Mouse (Mus musculus) thymus, postnatal 4 days (tissue): ENCODE data around the gene Bnip1.

ENCODE experiments used
- DNase-seq: peaks from one replicate; pipeline ENCODE4 v3.0.0; 2021

Bnip1 gene

DNA sequence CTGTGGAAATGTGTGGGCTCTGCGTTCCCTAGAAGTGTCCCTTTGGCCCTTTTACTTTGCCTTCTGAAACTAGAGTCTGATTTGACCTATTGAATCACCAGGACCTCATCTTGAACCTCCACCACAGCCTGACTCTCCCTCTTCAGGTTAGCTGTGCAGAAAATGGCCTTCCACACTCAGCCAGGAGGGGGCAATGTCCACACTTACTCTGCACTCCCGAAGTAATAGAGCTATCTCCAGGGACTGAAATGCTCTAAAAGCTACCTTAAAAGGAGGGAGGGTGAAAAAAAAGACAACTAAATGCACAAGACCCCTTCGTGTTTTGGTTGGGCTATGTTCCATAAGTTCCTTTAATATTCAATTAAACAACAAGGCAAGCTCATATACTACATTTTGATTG, 13.9 kb downstream of the Bnip1 start:
- DNase-seq: peak; percentile 69

DNA sequence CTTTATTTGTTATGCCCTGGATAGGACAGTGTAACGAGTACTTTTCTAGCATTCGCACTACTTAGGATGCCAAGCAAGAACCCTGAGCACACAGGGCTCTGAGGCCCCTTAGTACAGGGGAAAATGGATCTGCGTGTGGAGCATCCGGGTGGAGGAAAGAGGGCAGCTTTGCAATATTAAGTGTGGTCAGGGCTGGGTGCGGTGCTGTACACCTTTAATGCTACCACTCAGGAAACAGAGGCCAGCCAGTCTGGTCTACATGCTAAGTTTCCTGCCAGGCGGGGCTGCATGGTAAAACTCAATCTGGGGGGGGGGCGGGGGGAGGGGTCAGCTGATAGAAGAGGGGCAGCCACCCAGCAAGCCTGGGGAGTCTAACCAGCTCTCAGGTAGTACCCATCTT, 14.5 kb downstream of the Bnip1 start:
- no peak for DNase-seq

DNA sequence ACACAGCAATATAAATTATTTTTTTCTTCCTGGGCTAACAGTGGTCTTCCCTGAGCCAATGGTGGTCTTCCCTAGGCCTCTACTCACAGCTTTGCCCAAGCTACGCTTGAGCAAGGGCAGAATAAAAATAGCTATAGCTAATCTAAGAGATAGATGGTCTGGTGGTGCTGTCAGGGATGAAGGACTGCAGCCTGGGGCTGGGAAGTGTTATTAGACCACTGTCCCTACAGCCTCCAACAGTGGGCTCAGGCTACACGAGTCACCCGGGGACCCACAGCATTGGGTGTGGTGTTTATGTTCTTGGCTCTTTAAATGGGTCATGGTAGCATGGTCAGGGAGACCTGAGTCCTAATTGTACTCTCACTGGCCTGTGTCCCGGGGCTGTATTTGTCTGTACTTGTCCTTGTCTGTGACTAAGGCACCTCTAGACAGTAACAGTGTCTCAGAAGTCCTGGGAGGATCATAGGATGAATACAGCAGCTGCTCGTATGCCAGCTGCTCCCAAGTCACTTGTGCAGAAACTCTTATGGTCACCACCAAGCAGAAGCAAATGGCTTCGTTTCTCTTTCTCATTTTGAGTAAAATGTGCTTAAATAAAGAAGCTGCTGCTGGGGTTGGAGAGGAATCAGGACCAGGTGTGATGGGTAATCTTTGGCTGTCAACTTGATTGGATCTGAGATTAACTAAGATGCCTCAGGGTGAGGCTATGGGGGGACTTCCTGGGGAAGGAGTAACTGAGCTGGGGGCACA, 16.7 kb downstream of the Bnip1 start:
- no peak for DNase-seq

DNA sequence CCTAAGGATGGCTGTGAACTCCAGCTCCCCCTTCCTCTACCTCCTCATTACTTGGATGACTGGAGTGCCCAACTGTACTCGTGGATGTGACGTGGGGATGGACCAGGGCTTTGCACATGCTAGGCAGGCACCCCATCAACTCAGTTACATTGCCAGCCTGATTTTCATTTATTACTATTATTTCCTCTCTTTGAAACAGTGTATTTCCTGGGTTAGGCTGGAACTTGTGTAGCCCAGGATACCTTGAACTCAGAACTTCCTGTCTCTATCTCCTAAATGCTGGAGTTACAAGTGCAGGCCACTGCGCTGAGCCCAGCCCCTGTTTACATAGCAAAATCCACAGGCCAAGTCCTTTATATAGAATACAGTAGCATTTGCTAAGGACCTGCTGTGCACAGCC, 22.0 kb downstream of the Bnip1 start:
- no peak for DNase-seq

DNA sequence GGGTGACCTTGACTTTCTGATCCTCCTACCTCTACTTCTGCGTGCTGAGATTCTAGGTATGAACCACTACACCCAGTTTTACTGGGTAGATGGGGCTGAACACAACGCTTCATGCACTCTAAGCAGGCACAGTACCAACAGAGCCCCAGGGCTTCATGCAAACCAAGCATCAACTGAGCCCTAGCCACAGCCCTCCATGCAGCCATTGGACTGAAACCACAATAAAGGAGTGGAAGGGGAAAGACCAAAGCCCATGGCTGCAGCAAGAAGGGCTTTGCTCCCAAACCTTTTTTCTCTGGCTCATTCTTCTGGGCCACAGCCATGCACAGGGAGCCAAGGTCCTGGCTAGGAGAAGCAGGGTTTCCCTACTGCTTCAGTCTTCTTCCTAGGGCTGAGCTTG, 31.7 kb downstream of the Bnip1 start:
- no peak for DNase-seq

DNA sequence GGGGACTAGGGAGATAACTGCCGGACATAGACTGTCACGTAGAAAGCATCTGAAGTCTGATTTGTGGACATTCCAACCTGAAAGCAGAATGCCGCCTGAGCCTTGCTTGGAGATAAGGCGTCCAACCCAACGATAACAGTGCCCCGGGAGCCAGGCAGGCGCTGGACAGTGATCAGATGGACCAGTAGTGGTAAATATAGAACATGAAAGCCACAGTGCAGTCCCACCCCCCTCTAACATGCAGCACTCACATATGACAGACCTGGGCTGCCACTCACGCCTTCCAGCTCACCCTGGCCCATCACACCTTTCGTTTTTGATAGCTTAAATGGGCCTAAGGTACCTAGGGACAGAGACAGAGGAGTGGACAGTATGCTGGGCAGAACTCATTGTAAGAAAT, 32.6 kb downstream of the Bnip1 start:
- no peak for DNase-seq

DNA sequence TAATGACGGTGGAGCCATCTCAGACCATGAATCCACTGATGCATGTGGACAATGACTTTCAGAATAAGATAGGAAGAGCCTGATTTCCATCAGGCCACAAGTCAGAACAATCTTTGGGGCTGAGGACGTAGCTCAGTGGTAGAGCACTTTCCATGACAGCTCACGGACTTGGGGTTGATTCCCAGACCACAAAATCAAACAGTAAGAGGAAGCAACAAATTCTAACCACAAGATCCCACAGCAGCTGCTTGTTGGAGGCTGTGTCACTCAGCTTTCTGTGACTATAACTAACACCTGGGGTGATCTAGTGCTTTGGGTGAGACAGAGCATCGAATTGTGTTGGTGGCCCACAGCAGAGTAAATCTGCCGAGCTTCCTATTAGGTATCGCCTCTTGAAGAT, 35.9 kb downstream of the Bnip1 start:
- DNase-seq: no peak

DNA sequence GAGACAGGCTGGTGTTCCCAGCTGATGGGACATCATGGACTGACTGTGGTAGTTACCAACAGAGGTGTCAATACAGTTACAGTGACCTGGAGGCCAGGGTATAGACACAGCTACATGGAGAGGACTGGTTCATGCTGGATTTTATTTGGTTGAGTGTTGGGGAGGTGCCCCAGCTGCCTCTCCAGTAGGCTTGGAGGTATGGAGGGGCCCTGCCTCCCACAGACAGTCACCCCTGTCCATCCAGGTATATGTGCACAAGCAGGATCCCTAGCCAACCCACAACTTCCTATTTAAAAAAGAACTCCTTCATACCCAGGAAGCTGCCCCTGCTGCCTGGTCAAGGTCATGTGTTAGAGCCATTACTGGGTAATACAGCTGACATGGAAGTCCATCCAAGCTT, 36.9 kb downstream of the Bnip1 start:
- DNase-seq: no peak

DNA sequence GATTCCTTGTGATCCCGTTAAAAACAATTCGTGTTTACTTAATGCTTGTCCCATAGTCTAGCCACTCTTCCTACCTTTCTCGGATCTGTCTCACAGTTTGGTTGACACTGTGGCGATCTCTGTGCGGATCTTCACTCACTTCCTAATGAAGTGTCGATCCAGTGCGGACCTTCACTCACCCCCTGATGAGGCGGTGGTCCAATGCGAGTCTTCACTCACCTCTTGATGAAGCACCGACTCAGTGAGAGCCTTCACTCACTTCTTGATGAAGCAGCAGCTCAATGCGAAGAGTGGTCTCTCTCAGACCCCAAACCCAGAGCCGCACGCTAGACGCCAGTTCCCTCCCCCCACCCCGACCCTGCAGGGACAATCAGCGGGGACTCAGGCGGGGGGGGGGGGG, 45.3 kb downstream of the Bnip1 start:
- DNase-seq: no peak

DNA sequence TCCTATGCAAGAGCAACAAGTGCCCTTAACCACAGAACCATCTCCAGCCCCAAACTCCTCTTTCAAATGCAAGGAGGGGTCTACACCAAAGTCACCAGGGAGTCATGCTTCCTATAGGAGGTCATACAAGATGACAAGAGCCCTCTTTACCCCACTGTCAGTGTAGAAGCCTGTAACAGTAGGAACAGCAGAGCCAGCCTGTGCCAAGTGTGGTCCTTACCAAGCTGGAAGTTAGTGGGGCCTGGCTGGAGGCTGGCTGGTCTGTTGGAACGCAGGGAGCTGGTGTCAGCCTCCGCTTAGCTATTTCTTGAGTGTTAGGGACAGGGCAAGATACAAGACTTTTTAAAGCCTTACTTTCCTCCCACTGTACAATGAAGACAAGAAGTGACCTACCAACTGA, 52.9 kb downstream of the Bnip1 start:
- no peak for DNase-seq

DNA sequence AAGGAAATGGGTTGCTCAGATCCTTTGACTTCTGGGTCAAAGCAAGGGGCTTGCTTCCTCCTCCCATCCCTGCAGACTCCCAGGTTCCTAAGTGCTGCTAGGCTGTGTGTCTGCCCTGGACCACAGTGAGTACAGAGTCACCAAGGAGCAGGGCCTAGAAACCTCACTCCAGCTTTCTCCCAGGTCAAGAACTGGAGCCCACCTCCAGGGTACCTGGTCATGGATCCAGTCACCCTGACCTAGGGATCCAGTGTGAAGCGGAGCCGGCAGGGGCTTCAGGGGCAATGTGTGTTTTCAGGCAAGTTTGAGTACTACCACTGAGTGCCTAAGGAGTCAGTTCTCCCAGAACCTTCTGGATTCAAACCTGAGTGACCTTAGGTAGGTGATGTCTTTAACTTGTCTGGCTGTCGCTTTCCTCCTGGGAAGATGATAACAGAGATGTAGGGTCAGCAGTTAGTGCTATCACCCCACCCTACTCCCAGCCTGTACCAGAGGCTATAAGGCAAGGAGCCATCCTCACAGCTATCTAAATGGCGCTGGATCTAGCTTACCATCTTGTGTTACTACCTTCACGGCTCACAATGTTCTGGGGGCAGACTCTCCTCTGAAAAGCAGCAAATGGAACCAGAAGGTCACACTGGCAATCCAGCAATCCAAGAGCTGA, 53.6 kb downstream of the Bnip1 start:
- DNase-seq: no peak

DNA sequence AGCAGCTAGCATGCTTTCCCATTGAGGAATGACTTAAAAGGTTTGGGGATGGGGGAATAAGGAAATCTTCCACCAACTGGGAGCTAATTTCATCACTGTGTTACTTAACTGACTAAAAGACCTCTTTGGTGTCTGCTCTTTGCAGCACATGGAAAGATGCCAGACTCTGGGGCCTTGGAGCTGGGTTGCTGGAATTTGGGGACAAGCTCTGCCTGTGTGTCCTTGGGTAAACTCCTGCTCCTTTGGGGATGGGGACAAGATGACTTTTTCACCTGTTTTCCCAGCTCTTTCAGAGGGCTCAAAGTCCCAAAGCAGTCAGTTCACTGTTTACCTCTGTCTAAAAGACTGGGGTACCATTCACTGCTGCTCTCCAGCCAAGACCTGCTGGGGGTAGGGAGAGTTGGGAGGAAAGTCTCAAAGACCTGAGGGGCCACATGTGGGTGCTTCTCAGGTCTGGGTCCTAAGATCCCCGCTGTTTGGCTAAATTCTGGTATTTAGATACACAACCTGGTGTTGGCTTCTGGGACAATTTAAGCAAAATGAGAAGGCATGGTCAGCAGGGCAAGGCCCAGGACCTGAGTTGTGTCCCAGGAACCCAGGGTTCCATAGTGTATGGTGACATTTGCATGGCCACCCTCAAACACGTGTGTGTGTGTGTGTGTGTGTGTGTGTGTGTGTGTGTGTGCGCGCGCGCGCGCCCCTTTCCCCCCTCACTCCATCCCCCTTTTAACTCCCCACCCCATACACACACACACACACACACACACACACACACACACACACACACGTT, 54.3 kb downstream of the Bnip1 start:
- no peak for DNase-seq

DNA sequence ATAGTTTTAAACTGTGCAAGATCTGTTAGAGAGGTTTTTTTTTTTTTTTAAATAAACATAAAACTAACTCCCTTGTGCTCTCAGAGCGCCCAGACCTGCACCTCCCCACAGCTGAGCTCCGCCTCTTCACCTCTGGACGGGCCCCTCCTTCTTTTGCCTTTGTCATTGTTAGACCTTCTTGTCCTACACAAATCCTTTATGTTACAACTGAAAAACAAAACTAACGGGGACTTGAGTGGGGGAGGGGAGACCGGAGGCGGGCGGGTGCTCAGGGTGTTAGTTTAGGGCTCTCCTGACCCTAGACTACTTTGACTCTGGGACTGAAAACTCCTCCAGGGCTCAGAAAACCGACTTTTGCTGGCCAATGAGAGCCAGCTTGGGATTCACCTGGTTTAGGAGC, 55.1 kb downstream of the Bnip1 start:
- no peak for DNase-seq

DNA sequence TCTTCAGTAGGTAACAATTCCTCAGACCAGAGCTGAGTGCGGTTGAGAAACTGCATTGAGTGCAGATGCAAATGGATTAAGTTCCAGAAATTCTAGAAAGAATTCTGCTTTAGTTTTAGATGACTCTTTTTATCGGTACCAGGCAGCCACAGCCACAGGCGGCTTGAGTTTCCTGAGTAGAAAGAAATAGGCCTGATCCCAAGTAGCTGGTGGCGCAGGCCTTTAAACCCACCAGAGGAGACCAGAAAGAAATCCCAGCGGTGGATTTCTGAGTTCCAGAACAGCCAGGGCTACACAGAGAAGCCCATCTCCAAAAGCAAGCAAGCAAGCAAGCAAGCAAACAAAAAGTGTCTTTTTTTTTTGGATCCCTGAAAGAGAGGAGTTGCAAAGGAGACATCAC, 55.5 kb downstream of the Bnip1 start:
- no peak for DNase-seq

DNA sequence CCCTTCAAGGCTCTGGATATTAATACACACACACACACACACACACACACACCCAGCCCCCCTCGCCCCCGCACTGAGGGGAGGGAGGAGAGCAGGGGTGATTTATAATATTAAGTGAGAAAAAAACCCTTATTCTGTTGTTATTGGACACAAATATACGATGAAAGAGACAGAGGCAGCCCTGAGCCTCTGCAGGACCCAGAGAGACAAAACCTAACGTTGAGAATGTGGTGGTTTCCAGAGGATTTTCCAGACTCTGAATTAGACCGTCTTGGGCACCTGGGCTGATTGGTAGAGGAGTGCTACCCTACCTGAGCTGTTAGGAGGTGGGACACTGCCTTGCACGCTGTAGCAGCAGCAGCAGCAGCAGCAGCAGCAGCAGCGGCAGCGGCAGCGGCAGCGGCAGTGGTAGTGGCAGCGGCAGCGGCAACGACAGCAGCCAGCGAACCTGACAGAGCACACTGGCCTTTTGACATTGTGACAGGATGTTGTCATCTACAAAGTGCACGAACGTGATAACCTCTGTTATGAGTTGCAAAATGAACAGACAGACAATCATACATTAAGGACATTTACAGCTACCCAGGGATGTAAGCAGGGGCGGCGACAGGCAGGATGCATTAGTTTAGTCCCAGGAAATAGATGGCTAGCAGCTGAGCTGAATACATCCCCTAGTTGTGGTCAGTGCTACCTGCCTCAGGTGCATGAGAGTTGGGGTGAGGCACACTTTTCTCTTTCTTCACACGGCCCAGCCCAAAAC, 56.1 kb downstream of the Bnip1 start:
- no peak for DNase-seq

DNA sequence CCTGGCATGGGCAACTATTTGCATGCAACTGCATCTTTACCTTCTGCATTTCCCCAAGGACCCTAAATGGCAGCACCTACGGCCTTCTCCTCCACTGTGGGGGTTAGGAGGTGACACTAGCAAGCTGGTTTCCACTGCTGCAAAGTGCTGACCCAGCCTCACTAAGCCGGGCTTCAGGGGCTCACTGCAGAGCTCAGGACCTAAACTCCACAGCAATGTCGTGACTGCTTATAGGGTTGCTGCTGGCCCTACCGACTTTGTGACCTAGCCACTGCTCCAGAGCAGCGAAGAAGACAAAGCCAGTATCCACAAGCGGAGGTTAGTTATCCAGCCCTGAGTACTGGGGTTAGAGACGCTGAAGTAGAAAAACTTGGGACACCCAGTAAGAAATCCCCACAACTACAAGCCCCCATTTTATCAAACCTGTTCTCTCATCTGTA, 56.7 kb downstream of the Bnip1 start:
- no peak for DNase-seq

DNA sequence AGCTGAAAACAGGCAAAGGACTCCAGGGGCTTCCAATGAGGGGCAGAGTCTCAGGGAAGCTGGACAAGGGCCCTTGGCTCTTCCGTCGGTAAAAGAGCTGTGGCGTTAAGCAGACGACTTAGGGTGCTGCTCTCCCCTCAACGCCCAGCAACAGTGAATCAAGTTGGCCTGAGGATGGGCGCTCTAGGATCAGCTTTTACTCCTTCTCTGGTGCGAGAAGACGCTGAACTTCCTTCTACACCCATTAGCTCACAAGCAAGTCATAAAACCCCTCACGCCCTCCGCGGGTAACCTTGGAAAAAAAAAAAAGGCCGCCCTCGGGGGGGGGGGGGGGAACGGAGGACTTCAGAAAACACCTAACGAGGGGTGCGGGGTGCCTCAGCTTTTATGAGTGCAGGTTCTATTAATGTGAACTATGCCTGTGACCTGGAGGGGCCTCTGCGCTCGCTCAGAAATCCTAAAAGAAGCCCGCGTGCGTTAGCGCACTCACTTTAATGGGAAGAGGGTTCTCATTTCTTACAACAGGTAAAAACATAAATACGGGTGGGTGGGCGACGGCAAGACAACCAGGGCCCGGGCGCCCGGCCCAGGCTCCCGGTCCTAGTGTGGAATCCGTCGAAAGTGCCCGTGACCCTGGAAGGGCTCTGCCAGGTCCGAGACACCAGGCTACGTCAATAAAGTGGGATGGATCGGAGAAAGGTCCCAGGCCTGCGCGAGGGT, 57.5 kb downstream of the Bnip1 start:
- DNase-seq: no peak

DNA sequence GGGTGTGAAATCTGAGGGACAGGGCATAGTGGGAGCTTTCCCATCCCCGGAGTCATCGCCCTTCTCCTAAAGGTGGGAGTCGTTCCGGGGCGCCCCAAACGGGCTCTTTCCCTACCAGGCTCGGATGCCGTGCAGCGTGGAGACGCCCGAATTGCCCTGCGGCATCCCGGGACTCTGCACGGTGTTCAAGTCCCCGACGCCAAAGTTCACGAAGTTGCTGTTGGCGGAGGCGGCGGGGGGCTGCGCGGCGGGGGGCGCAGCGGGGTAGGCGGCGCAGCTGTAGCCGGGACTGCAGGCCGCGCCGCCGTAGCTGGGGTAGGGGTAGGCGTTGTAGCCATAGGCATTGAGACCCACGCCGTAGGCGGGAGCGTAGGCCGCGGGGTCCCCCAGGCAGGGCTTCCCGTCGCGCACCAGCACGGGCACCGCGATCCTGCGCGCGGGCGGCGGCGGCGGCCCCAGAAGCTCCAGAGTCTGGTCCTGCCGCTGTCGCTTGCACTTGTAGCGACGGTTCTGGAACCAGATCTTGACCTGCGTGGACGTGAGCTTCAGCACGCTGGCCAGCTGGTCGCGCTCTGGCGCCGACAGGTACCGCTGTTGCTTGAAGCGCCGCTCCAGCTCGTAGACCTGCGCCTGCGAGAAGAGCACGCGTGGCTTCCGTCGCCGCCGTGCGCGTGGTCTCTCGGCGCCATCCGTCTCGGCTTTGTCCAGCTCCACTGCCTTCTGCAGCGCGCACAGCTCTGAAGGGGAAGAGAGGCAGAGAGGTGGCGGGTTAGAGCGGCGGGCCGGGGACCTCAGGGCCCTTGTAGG, 58.2 kb downstream of the Bnip1 start:
- DNase-seq: peak; percentile 37

DNA sequence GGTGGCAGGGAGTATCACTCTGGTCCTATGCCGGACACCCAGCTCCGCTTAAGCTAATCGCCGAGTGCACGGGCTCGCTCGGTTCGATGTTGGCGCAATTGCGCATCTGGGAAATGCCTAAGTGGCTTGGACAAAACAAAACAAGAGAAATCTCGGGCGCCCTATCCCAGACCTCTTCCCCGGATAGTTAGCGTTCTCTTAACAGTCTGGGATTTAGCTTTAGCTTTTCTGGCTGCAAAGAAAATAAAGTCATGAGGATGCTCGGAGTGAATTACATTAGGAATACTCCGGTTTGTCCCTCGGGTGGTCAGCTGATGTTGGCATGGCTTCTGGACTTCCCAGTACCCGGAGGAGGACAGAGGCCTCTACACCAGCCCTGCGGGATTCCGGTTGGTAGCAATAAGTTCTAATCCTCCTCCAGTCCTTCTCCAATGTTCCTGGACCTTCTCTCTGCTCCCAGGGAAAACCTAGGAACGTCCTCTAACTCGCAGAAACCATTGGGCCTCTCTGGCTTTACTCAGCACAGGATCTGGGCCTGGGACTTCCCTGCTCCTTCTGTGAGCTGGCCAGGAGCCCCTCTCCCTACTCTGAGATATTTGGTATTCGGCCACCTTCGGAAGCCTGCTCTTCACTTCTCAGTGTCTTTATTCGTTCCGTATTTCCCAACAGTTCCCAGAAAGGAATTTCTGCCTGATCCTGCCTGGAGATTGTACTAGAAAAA, 59.0 kb downstream of the Bnip1 start:
- no peak for DNase-seq

DNA sequence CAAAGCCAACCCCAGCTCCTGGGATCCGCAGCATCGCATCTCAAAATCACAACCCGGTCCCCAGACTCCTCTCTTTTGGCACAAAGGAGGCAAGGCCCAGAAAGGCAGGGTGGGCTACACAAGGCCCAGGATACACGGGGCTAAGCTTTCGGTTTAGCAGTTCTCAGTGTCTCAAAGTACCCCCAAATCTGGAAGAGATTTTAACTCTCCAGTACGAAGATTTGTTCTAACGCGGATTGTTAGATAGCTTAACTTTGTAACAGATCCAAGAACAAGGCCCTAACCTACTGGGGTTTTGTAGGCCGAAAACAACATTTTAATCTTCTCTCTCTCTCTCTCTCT, 59.5 kb downstream of the Bnip1 start:
- DNase-seq: no peak
